Mouse (Mus musculus) MEL (cell line): ENCODE measurements around the gene Cfap161. TPM values are rescaled to one million over a fixed set of nuclear protein-coding genes. Genes with fewer than 3 reads are reported as not detected.

Experiments used
- DNase-seq: peaks from one replicate; pipeline ENCODE4 v3.0.0; 2011; ENCODE audit warnings: low read depth, low spot score
- H3K27ac ChIP-seq: 2 replicates; pipeline ENCODE4 v1.5.1; 2012; ENCODE audit warnings: low read depth, mild to moderate bottlenecking, control low read depth, low read length, moderate library complexity; ENCODE audit not compliant: control insufficient read depth
- H3K27me3 ChIP-seq, 2 experiments: fragments of 150-350 bp in 1 of 2; sonication (generic) in 1 of 2; 2 replicates each; pipeline ENCODE4 v1.6.1; 2012; ENCODE audit warnings: low read length in 2 of 2, mild to moderate bottlenecking in 2 of 2, improper control_type of control experiment in 1 of 2, moderate library complexity in 1 of 2; ENCODE audit not compliant: insufficient read depth in 2 of 2, control insufficient read depth in 1 of 2
- H3K36me3 ChIP-seq, 2 experiments: 2 replicates each; pipeline ENCODE4 v1.6.1; 2012 to 2014; ENCODE audit warnings: low read length in 2 of 2, improper control_type of control experiment in 1 of 2, inconsistent platforms in 1 of 2, mild to moderate bottlenecking in 1 of 2; ENCODE audit not compliant: insufficient read depth in 2 of 2, control insufficient read depth in 1 of 2
- H3K4me1 ChIP-seq, 2 experiments: fragments of 150-350 bp in 1 of 2; sonication (generic) in 1 of 2; 2 replicates each; pipeline ENCODE4 v1.6.1; 2012; ENCODE audit warnings: low read length in 2 of 2, improper control_type of control experiment in 1 of 2, mild to moderate bottlenecking in 1 of 2; ENCODE audit not compliant: insufficient read depth in 2 of 2, control insufficient read depth in 1 of 2
- H3K4me3 ChIP-seq, 2 experiments: fragments of 150-350 bp in 1 of 2; sonication (generic) in 1 of 2; 2 replicates each; pipeline ENCODE4 v1.5.1; 2012; ENCODE audit warnings: low read depth in 2 of 2, low read length in 2 of 2, mild to moderate bottlenecking in 2 of 2, moderate library complexity in 2 of 2, control low read depth in 1 of 2, improper control_type of control experiment in 1 of 2; ENCODE audit not compliant: control insufficient read depth in 1 of 2, insufficient read depth in 1 of 2
- H3K79me2 ChIP-seq: 2 replicates; pipeline ENCODE4 v1.6.1; 2012; ENCODE audit warnings: mild to moderate bottlenecking, low read length, moderate library complexity; ENCODE audit not compliant: control insufficient read depth, poor library complexity, insufficient read depth
- H3K9ac ChIP-seq: 2 replicates; pipeline ENCODE4 v1.6.1; 2012; ENCODE audit warnings: low read depth, mild to moderate bottlenecking, control low read depth, low read length, moderate library complexity; ENCODE audit not compliant: control insufficient read depth, poor library complexity, severe bottlenecking
- H3K9me3 ChIP-seq: fragments of 150-350 bp; sonication (generic); replicated peaks from 2 replicates; pipeline ENCODE4 v1.6.1; 2012; ENCODE audit warnings: mild to moderate bottlenecking, low read length, improper control_type of control experiment, moderate library complexity; ENCODE audit not compliant: insufficient read depth
- CHD1 ChIP-seq: IDR thresholded peaks from 2 replicates; pipeline ENCODE4 v1.6.1; 2012; ENCODE audit warnings: low read depth, mild to moderate bottlenecking, inconsistent platforms, low read length, improper control_type of control experiment
- CHD2 ChIP-seq: IDR thresholded peaks from 2 replicates; pipeline ENCODE4 v1.6.1; 2011; ENCODE audit warnings: low read length, improper control_type of control experiment
- CTCF ChIP-seq, 3 experiments: IDR thresholded peaks in 2 of 3; conservative IDR thresholded peaks in 1 of 3; 2 replicates each; pipeline ENCODE4 v1.5.1; 2011 to 2012; ENCODE audit warnings: low read length in 3 of 3, low read depth in 2 of 3, mild to moderate bottlenecking in 2 of 3, improper control_type of control experiment in 1 of 3, inconsistent platforms in 1 of 3, mixed read lengths in 1 of 3, moderate library complexity in 1 of 3; ENCODE audit not compliant: control insufficient read depth in 1 of 3, insufficient read depth in 1 of 3, poor library complexity in 1 of 3, severe bottlenecking in 1 of 3
- E2F4 ChIP-seq: IDR thresholded peaks from 2 replicates; pipeline ENCODE4 v1.6.1; 2011; ENCODE audit warnings: low read depth, low read length, improper control_type of control experiment, borderline replicate concordance
- ELF1 ChIP-seq: IDR thresholded peaks from 2 replicates; pipeline ENCODE4 v1.6.1; 2014; ENCODE audit warnings: low read depth, mild to moderate bottlenecking, inconsistent platforms, low read length, improper control_type of control experiment, moderate library complexity
- ETS1 ChIP-seq: IDR thresholded peaks from 2 replicates; pipeline ENCODE4 v1.6.1; 2012; ENCODE audit warnings: low read depth, mild to moderate bottlenecking, inconsistent platforms, low read length, improper control_type of control experiment, moderate library complexity
- GABPA ChIP-seq: IDR thresholded peaks from 2 replicates; pipeline ENCODE4 v1.6.1; 2012; ENCODE audit warnings: low read depth, mild to moderate bottlenecking, inconsistent platforms, low read length, improper control_type of control experiment, moderate library complexity
- MAZ ChIP-seq: IDR thresholded peaks from 2 replicates; pipeline ENCODE4 v1.6.1; 2012; ENCODE audit warnings: low read depth, mild to moderate bottlenecking, inconsistent platforms, low read length, improper control_type of control experiment
- NELFE ChIP-seq: IDR thresholded peaks from 2 replicates; pipeline ENCODE4 v1.6.1; 2011; ENCODE audit warnings: low read depth, low read length, improper control_type of control experiment
- POLR2AphosphoS2 ChIP-seq: IDR thresholded peaks from 2 replicates; pipeline ENCODE4 v1.6.1; 2011; ENCODE audit warnings: low read length, improper control_type of control experiment
- RAD21 ChIP-seq: IDR thresholded peaks from 2 replicates; pipeline ENCODE4 v1.6.1; 2011; ENCODE audit warnings: mild to moderate bottlenecking, low read depth, low read length, improper control_type of control experiment
- SMC3 ChIP-seq: IDR thresholded peaks from 2 replicates; pipeline ENCODE4 v1.6.1; 2011; ENCODE audit warnings: low read depth, low read length, improper control_type of control experiment
- TBP ChIP-seq: IDR thresholded peaks from 2 replicates; pipeline ENCODE4 v1.8.0; 2011; ENCODE audit warnings: low read depth, low read length, improper control_type of control experiment
- USF2 ChIP-seq, 2 experiments: IDR thresholded peaks; 2 replicates each; pipeline ENCODE4 v1.6.1; 2011 to 2012; ENCODE audit warnings: improper control_type of control experiment in 2 of 2, low read length in 2 of 2, borderline replicate concordance in 1 of 2, inconsistent platforms in 1 of 2, low read depth in 1 of 2, mild to moderate bottlenecking in 1 of 2; ENCODE audit not compliant: insufficient read depth in 1 of 2
- ZC3H11A ChIP-seq: IDR thresholded peaks from 2 replicates; pipeline ENCODE4 v1.6.1; 2012; ENCODE audit warnings: low read depth, mild to moderate bottlenecking, inconsistent platforms, low read length, improper control_type of control experiment
- polyA plus RNA-seq, 2 experiments: library from polyadenylated mRNA; stranded (reverse) in 1 of 2; unstranded in 1 of 2; fragments of >175 nt in 1 of 2; fragments of >200 nt in 1 of 2; gene quantifications; 2 replicates each; pipeline versions ENCODE4 v1.2.1 to v1.2.4; 2012; ENCODE audit warnings: low replicate concordance in 2 of 2, low read depth in 1 of 2; ENCODE audit not compliant: insufficient read length in 2 of 2, insufficient read depth in 1 of 2, missing spikeins in 1 of 2
- total RNA-seq: library from RNA; depleted of rRNA; stranded (reverse); fragments of 300-350 nt; gene quantifications from 2 replicates; pipeline ENCODE4 v1.2.3, GENCODE M21; 2012

Gene Cfap161
- total and polyA plus RNA-seq, 3 experiments, result not detected

GRCm38 (mm10) chr7:83774721-83775120 lies 20.0 kb downstream of the Cfap161 start:
- H3K36me3 ChIP-seq, result no peaks in the 10 kb centered on the region
- TF ChIP-seq POLR2AphosphoS2 (no peak), RAD21 (peak; percentile 50), CHD2 (no peak), USF2 (IDR thresholded peaks at IDR 0.05; ENCODE audit: borderline replicate concordance in 1 of 2, insufficient read depth in 1 of 2, low read depth in 1 of 2, low read length in 2 of 2) (no peak), ZC3H11A (peak; percentile 23; the same call in 1 of the 2 replicates), CTCF (IDR thresholded peaks at IDR 0.05 in 2 of 3, conservative IDR thresholded peaks at IDR 0.05 in 1 of 3; ENCODE audit: control insufficient read depth in 1 of 3, insufficient read depth in 1 of 3, low read depth in 2 of 3, low read length in 3 of 3, poor library complexity in 1 of 3, severe bottlenecking in 1 of 3) (peak; percentile 23 to 59 (median 48); a peak in 5 of 6 replicates), ELF1 (no peak), SMC3 (peak; percentile 63), GABPA (no peak), ETS1 (no peak)
- no peaks in the 10 kb centered on the region for H3K79me2 ChIP-seq
- H3K4me3 ChIP-seq, result no peak overlapping the region
- H3K4me1 ChIP-seq, result no peaks in the 10 kb centered on the region
- peaks cover 0 to 2% of the 10 kb centered on the region in 2 experiments; a peak in 3 of 4 replicates for H3K27me3 ChIP-seq
- peak; percentile 28 for DNase-seq
- H3K27ac ChIP-seq, result no peak overlapping the region
- no peaks in the 10 kb centered on the region for H3K9me3 ChIP-seq
- no peak overlapping the region for H3K9ac ChIP-seq

DNA sequence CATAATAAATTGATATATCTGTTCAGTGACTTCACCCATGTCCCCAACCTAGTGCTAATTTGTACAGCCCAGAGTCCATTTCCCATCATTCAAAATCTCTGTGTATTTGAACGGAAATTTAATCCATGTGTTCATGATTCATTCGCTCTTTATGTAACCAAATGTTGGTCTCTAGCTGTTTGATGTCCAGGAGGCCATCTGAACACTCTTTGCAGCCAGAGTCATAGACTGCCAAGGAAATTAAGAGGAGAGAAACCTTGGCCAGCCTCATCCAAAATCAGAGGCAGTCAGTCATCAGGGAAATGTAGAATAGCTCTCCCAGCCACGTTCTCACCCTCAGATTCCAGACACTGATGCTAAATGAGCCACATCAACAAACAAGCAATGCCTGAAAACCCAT lies 31.0 kb downstream of the Cfap161 start:
- no peak overlapping the region for H3K27ac ChIP-seq
- no peaks in the 10 kb centered on the region for H3K27me3 ChIP-seq
- no peaks in the 10 kb centered on the region for H3K79me2 ChIP-seq
- H3K9me3 ChIP-seq, result no peaks in the 10 kb centered on the region
- H3K4me1 ChIP-seq, result no peaks in the 10 kb centered on the region
- H3K36me3 ChIP-seq, result no peaks in the 10 kb centered on the region
- TF ChIP-seq MAZ, result no peak
- TF ChIP-seq TBP, result no peak
- TF ChIP-seq NELFE, result no peak
- TF ChIP-seq E2F4, result no peak
- TF ChIP-seq CHD1, result no peak
- no peak overlapping the region for H3K9ac ChIP-seq
- DNase-seq, result no peak
- no peak overlapping the region for H3K4me3 ChIP-seq

DNA sequence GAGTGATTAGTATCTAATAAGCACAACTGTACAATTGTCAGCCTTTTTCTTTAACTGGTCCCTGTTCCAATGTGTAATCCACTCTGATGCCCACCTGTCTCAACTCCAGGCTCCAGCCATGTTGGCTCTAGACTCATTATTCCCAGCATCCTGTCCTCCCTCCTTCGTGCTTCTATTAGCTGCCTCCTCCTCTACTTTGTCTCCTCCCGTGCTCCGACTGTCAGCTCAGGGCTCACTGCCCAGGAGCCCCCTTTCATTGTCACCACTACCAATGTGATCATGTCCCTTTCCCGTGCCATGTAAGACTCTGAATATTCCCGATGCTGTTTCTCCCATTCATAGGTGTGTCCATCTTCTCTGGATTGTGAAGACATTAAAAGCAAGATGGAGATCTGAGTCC lies 32.3 kb downstream of the Cfap161 start:
- no peak overlapping the region for H3K27ac ChIP-seq
- no peak for DNase-seq
- no peaks in the 10 kb centered on the region for H3K79me2 ChIP-seq
- no peaks in the 10 kb centered on the region for H3K4me1 ChIP-seq
- no peaks in the 10 kb centered on the region for H3K9me3 ChIP-seq
- H3K4me3 ChIP-seq, result no peak overlapping the region
- no peak overlapping the region for H3K9ac ChIP-seq
- no peaks in the 10 kb centered on the region for H3K27me3 ChIP-seq
- H3K36me3 ChIP-seq, result no peaks in the 10 kb centered on the region
- no peak for TF ChIP-seq CTCF (IDR thresholded peaks at IDR 0.05 in 2 of 3, conservative IDR thresholded peaks at IDR 0.05 in 1 of 3; ENCODE audit: control insufficient read depth in 1 of 3, insufficient read depth in 1 of 3, low read depth in 2 of 3, low read length in 3 of 3, poor library complexity in 1 of 3, severe bottlenecking in 1 of 3)
- TF ChIP-seq, all 39 proteins: peak for 0
